Mouse (Mus musculus): Measurements from ENCODE around the gene Ak4.

Gene Ak4

DNA sequence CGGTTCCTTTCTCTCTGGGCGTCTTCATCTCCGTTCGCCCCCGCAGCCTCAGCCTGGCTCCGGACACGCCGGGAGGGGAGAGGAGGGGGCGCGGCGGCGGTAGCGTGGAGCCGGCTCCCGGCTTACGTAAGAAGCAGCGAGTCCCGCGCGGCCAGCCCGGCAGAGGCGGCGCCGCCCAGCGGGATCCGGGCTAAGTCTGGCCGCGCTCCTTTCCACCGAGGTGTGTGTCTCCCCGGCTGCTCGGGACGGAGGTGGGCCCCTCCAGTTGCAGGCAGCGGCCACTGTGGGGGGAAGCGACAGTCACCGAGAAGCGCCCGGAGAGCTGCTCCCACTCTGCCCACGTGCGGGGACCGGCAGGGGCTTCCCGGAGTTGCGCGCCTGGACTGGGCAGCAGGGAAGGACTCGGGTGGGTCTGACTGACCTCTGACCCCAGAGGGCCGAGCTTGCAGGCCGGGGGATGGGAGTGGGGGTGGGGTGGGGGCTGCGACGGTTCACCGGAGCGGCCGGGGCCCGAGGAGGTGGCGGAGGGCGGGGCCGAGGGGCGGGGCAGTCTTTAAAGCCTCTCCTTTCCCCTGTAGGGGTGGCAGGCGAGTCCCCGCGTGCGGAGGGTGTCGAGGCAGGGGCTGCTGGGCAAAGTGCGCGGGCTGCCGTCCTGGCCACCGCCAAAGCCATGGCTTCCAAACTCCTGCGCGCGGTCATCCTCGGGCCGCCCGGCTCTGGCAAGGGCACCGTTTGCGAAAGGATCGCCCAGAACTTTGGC, at the start of gene Ak4:
Gene Ak4, plus strand, starts transcription at position 127 of the 760 bp plus-strand sequence.
- CTCF ChIA-PET, result interaction anchor here in 2 of 4 experiments (0.6 to 1.5 kb wide), 2 partner anchors 23 to 52 kb away, joined by 3 to 9 read pairs; no protein-coding TSS in a partner anchor
- POLR2A ChIA-PET, result interaction anchor here (0.7 to 3.4 kb wide), 18 partner anchors 10 to 88 kb away, joined by 3 to 31 read pairs (median 5); no protein-coding TSS in a partner anchor

DNA sequence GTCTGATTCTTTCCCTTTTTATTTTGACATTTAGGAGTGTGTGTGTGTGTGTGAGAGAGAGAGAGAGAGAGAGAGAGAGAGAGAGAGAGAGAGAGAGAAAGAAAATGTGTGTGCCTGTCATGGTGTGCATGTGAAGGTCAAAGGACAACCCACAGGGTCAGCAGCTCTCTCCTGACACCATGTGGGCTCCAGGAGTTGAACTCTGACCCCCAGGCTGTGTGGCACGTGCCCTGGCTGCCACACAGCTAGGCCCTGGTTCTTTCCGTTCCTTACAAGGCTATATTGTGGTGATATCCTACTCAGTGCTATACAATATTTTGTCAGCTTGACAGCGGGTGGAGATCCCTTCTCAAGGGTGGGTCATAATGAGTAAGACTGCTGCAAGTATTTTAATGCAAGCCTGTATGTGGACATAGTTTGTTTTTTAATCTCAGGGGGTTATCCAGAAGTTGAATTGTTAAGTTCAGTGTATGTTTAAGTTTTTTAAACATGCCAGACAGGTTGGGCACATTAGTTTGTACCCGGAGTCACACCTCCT, 49.3 kb upstream of the Ak4 start:
- ChIA-PET CTCF (interaction anchor here in 2 of 4 experiments (0.6 to 1.0 kb wide), 5 partner anchors 21 to 271 kb away, joined by 3 to 4 read pairs (median 3); no protein-coding TSS in a partner anchor), POLR2A (interaction anchor here in 3 of 4 experiments (0.7 to 4.7 kb wide), 11 partner anchors 9 to 277 kb away, joined by 3 to 52 read pairs (median 8); partner anchors contain the start of gene Leprot (in 1 of the 3))

DNA sequence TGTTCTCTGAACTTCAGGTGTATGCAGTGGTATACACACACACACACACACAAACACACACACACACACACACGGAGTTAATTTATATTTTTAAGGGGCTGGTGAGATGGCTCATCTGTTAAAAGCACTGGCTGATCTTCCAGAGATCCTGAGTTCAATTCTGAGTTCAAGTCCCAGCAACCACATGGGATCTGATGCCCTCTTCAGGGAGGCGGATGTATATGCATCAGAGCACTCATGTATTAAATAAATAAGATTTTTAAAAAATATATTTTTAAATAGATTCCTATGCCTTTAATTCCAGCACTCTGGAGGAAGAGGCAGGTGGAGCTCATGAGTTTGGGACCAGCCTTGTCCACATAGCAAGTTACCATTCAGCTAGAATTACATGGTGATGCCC, 46.8 kb upstream of the Ak4 start:
- ChIA-PET POLR2A (interaction anchor here in 2 of 4 experiments (0.7 to 2.0 kb wide), 5 partner anchors 15 to 22 kb away, joined by 3 to 9 read pairs (median 4); no protein-coding TSS in a partner anchor), CTCF (no interaction called here)

DNA sequence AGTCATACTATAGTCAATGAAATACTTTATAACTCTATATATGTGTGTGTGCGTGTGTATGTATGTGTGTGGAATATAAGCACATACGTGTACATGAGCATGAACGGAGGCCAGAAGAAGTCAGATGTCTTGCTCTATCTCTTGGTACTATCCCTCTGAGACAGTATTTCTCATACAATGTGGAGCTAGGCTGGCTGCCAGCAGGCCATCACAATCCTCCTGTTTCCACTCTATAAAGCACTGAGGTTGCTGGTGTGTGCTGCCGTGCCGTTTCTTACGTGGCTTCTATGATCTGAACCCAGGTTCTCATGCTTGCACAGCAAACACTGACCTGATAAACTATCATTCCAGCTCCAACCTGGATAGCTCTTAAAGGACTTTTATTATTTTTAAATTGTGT, 46.3 kb upstream of the Ak4 start:
- ChIA-PET CTCF (no interaction called here), POLR2A (interaction anchor here in 1 of 4 experiments (0.6 to 2.0 kb wide), 3 partner anchors 16 to 52 kb away, joined by 3 to 9 read pairs (median 4); no protein-coding TSS in a partner anchor)

DNA sequence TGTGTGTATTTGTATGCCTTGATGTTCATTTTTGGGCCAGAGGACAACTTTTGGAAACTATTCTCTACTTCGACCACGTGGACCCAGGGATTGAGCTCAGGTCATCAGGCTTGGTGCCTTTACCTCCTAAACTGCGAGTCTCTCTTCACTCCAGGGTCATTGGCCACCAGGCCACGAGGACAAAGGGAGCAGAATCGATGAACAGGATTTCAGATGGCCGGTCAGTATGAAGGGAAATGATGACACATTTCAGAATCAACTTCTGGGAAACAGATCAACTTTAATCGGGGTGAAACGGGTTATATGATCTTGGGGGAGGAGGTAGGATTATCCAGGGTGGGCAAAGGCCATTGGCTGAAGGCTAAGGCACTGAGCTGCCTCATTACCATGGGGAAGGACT, 45.0 kb upstream of the Ak4 start:
- ChIA-PET CTCF (interaction anchor here in 1 of 4 experiments (0.5 kb wide), 1 partner anchor 667 kb away, joined by 3 read pairs; no protein-coding TSS in a partner anchor), POLR2A (interaction anchor here in 1 of 4 experiments (0.7 to 1.3 kb wide), 2 partner anchors 15 to 78 kb away, joined by 3 to 12 read pairs; no protein-coding TSS in a partner anchor)

DNA sequence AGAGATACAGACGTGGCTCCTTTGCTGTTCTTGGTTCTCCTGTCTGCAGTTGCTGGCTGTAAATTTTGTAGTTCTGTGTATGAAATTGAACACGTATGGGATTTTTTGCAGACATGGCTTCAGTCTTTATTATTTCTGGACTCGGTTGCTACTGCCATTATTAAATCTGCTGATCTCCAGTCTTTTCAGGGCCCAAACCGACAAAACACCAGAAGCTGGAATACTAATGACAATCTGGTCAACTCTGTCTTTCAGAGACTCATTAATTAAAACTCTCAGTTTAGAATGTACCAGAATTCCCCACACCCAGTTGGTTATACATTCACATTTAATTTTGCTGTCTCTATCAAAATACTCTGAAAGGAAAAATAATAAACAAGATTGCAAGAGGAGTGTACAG, 42.2 kb upstream of the Ak4 start:
- ChIA-PET CTCF (interaction anchor here in 1 of 4 experiments (1.0 to 1.4 kb wide), 2 partner anchors 11 to 27 kb away, joined by 3 to 4 read pairs; no protein-coding TSS in a partner anchor), POLR2A (interaction anchor here in 2 of 4 experiments (1.0 to 1.5 kb wide), 3 partner anchors 10 to 50 kb away, joined by 3 to 4 read pairs (median 3); no protein-coding TSS in a partner anchor)

DNA sequence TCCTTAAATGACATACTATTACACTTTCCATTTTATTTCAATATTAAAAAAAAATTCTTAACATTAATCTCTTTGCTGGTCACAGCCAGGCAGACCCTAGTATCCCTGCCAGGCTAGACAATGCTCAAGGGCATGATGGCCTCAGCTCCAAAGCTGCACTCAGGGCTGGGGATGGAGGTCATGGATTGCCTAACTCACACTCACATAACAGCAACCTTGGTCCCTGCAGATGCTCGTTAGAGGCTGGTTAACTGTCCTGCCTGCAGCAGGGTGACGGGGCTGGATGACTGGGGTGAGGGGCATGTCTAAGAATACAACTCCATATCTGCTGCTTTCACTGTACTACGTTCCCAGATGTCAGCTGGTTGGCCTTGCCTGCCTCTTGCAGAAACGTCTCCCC, 40.8 kb upstream of the Ak4 start:
- CTCF ChIA-PET, result interaction anchor here in 3 of 4 experiments (0.9 to 1.5 kb wide), 7 partner anchors 10 to 29 kb away, joined by 3 to 9 read pairs (median 3); no protein-coding TSS in a partner anchor

DNA sequence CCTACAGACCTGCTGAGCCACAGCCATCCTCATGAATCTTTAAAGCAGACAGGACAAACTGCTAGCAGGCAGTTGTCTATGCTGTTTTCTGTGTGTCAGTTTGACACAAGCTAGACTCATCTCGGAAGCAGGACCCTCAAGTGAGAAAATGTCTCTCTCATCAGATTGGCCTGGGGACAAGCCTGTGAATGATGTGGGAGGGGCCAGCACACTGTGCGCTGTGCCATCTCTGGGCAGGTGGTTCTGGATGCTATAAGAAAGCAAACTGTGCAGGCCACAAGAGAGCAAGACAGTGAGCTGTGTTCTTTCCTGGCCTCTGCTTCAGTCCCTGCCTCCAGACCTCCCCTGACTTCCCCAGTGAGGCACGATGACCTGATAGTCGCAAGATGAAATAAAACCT, 40.3 kb upstream of the Ak4 start:
- CTCF ChIA-PET, result interaction anchor here in 3 of 4 experiments (0.6 to 1.5 kb wide), 8 partner anchors 9 to 92 kb away, joined by 3 to 9 read pairs (median 3); no protein-coding TSS in a partner anchor
- POLR2A ChIA-PET, result interaction anchor here (0.9 to 2.1 kb wide), 17 partner anchors 9 to 269 kb away, joined by 3 to 11 read pairs (median 5); partner anchors contain the start of gene Leprot (in 1 of the 4)

More for the DNA sequence above, 40.8 kb upstream of the Ak4 start:
- POLR2A ChIA-PET, result interaction anchor here (0.9 to 2.1 kb wide), 16 partner anchors 9 to 269 kb away, joined by 3 to 11 read pairs (median 5); partner anchors contain the start of gene Leprot (in 1 of the 4)

DNA sequence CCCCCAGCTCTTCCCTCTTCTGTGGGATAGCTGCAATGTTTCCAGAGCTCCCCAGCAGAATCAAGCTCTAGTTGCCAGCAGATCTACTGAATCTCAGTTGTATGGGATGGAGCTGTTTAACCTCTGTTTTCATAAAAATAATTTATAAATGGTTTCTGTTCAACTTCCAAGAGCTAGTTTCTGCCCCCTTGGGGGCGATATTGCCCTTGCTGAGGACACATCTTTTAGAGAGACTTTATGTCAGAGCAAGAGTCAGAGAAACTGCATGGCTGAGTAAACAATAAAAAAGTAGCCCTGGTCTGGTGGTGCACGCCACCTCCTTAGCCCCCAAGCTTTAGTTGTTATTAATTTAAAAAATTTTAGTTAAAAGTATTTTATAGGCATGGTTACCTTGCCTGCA, 34.1 kb upstream of the Ak4 start:
- POLR2A ChIA-PET, result interaction anchor here in 3 of 4 experiments (0.6 to 2.1 kb wide), 8 partner anchors 10 to 218 kb away, joined by 3 to 5 read pairs (median 3); no protein-coding TSS in a partner anchor
- CTCF ChIA-PET, result interaction anchor here in 3 of 4 experiments (0.6 to 1.7 kb wide), 3 partner anchors 18 to 283 kb away, joined by 3 to 6 read pairs (median 4); no protein-coding TSS in a partner anchor

DNA sequence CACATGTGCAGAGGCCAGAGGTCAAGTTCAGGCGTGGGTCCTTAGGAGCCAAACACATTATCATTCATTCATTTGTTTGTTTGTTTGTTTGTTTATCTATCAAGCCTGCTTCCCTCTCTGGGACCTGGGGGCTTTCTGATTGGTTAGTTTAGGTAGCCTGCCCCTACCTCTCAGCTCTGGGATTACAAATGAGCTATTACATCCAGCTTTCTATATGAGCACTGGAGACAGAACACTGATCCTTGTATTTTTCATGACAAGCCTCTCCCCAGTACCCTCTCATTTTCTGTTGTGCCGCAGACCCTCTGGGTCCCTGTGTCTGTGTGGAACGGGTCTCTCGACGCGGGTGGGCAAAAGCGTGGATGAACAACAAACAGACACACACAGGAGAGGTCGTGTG, 30.8 kb upstream of the Ak4 start:
- ChIA-PET CTCF (interaction anchor here in 2 of 4 experiments (1.0 to 1.5 kb wide), 5 partner anchors 10 to 38 kb away, joined by 3 to 4 read pairs (median 3); no protein-coding TSS in a partner anchor), POLR2A (interaction anchor here (0.6 to 6.2 kb wide), 36 partner anchors 9 to 583 kb away, joined by 3 to 40 read pairs (median 5); partner anchors contain the start of genes Ak4 (in 1 of the 4) and Leprot (in 1 of the 4))

DNA sequence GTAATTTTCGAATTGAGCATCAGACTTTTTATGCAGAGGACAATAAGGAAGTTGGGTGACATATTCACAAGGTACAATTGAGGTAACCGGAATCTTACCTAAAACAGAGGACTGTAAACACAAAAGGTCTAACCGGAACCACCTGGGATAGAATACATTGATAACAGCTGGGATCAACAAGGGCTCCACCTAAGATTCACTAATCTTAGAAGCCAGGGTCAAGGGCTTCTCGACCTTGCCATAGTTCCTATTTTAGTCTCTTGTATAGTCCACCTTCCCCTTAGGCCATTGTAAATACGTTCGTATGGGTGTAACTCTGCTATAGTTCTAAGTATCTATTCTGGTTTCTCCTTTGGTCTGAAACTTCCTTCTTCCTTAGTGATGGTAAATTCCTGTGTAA, 30.4 kb upstream of the Ak4 start:
- ChIA-PET CTCF (interaction anchor here in 3 of 4 experiments (1.0 to 2.1 kb wide), 6 partner anchors 10 to 38 kb away, joined by 3 to 6 read pairs (median 3); no protein-coding TSS in a partner anchor), POLR2A (interaction anchor here (0.6 to 6.2 kb wide), 36 partner anchors 10 to 504 kb away, joined by 3 to 40 read pairs (median 5); partner anchors contain the start of genes Leprot (in 2 of the 4) and Ak4 (in 1 of the 4))

DNA sequence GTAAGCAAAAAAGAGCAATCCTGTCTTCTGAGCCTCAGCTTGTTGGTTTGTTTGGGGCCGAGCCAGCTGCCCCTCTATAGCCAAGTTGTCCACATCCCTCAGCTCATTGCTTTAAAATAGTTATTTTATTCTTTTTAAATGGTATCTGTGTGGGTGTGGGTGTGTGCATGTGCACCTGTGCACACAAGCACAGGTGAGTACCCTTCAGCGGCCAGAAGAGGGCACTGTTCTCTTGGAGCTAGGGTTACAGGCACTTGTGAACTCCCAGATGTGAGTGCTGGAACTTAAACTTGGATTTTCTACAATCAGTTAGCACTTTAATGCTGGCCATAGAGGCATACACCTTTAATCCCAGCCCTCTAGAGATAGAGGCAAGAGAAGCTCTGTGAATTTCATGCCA, 26.8 kb upstream of the Ak4 start:
- CTCF ChIA-PET, result interaction anchor here (0.5 to 2.2 kb wide), 25 partner anchors 10 to 578 kb away, joined by 3 to 12 read pairs (median 3); no protein-coding TSS in a partner anchor
- POLR2A ChIA-PET, result interaction anchor here in 3 of 4 experiments (0.7 to 6.2 kb wide), 15 partner anchors 14 to 1736 kb away, joined by 3 to 40 read pairs (median 4); partner anchors contain the start of genes Ak4 (in 1 of the 3) and Foxd3 (in 1 of the 3)

DNA sequence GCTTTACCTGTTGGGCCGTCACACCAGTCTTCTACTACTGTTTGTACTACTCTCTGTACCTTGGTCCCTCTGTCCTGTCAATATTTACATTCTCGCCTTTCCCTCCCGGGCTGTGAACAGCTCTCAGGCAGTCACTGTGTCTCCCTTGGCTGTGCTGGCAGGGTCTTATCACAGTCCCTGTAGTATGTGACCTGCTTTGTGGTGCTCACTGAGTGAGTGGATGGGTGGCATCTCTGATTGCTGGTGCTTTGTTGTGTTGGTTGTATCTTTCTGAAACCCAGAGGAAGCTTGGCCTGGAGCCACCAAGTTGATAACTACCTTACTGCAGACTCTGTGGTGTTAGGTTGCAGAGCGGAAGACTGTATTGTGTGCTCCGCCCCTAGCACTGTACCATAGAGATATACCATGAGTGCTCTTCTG, 25.8 kb upstream of the Ak4 start:
- ChIA-PET POLR2A (interaction anchor here in 2 of 4 experiments (0.6 to 2.6 kb wide), 5 partner anchors 22 to 108 kb away, joined by 3 to 6 read pairs (median 3); no protein-coding TSS in a partner anchor), CTCF (interaction anchor here (0.5 to 2.2 kb wide), 8 partner anchors 25 to 77 kb away, joined by 3 to 12 read pairs (median 4); no protein-coding TSS in a partner anchor)

DNA sequence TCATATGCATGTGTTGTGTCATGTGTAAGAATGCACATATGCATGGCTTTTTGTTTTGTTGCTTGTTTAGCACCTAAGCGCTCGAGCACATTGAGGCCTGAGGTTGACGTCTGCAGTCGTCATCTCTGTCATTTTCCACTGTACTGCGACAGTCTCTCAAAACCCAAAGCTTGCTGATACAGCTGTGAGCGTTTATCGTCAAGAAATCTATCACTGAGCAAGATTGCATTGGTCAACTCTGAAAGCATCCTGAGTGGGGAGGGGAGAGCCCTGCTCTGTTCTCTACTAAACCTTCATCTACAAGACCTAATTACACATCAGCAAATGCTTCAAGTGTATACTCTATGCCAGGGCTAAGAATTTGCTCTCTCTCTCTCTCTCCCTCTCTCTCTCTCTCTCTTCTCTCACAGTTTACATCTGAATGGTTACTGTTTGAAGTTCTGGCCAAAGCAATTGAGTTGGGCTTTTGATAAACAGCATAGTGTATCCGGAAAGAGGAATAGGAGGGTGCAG, 24.0 kb upstream of the Ak4 start:
- POLR2A ChIA-PET, result interaction anchor here in 3 of 4 experiments (0.8 to 1.2 kb wide), 4 partner anchors 9 to 620 kb away, joined by 3 read pairs; partner anchors contain the start of gene Leprot (in 1 of the 3)

DNA sequence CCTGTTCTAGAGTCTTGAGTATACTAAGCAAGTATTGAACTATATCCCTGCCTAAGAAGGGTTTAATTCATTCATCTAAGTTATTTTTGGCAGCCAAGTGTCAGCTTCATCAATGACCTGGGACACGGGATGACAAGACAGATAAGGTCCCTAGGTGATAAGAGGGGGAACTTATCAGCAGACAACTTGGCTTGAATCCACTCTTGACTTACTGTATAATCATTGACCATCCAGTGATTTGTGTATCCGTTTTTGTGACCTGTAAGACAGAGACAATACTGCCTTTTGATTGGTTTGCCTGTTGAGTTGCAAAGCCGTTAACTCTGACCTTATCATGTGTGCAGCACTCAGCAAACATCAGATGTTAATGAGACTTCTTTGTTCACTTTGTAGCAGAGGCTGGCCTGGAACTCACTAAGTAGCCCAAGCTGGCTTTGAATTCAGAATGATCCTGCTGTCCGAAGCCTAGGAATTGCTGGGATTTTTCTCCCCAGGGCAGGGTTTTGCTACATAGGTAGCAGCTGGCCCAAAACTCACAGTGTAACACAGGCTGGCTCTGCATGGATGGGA, 19.0 kb upstream of the Ak4 start:
- CTCF ChIA-PET, result no interaction called here
- POLR2A ChIA-PET, result interaction anchor here in 1 of 4 experiments (0.6 kb wide), 1 partner anchor 600 kb away, joined by 7 read pairs; no protein-coding TSS in a partner anchor

More for the DNA sequence above, 24.0 kb upstream of the Ak4 start:
- CTCF ChIA-PET, result interaction anchor here in 1 of 4 experiments (1.4 kb wide), 1 partner anchor 28 kb away, joined by 5 read pairs; no protein-coding TSS in a partner anchor

DNA sequence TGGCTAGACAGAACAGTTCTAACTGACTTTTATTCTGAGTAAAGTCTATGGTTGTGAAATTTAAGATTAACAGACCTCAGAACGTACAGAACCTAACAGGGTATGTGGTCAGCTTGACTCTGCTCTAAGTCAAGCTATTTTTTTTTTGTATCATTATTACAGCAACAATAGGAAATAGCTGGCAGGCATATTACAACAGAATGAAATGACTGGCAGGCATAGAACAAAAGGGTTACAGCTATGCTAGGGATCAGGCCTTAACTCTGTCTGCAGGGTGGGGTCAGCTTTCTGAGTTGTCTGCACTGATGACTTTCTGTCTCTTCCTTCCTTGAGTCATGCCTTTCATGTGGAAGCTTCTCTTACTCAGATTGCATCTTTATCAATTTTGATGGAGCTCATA, 17.1 kb upstream of the Ak4 start:
- POLR2A ChIA-PET, result interaction anchor here in 3 of 4 experiments (0.6 to 1.7 kb wide), 5 partner anchors 18 to 57 kb away, joined by 3 to 4 read pairs (median 3); no protein-coding TSS in a partner anchor
- CTCF ChIA-PET, result interaction anchor here in 3 of 4 experiments (0.9 to 1.3 kb wide), 3 partner anchors 10 to 679 kb away, joined by 3 read pairs; no protein-coding TSS in a partner anchor

DNA sequence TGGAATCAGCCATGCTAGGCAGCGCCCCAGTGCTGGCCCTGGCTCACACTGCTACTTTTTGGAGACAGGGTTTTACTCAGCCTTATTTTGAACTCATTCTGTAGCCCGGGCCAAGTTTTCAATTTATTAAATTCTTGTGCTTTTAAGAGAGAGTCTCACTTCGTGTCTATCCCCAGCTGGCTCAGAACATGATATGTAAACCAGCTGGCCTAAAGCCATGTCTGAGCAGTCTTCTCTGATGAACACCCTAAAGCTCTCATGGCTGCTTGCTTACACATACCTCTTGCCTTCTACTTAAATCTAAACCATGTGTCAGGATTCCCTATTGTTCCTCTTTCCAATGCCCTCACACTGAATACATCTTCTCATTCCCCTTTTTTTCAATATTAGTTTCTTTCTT, 14.2 kb upstream of the Ak4 start:
- ChIA-PET CTCF (interaction anchor here in 1 of 4 experiments (1.2 kb wide), 1 partner anchor 13 kb away, joined by 3 read pairs; no protein-coding TSS in a partner anchor), POLR2A (interaction anchor here in 3 of 4 experiments (0.7 to 1.5 kb wide), 6 partner anchors 11 to 32 kb away, joined by 3 to 4 read pairs (median 3); partner anchors contain the start of gene Ak4 (in 1 of the 3))

All from embryonic stem cell, embryonic (primary cell).